15 mouse cellular contexts compared by ENCODE assay signal in the genomic region with DNA sequence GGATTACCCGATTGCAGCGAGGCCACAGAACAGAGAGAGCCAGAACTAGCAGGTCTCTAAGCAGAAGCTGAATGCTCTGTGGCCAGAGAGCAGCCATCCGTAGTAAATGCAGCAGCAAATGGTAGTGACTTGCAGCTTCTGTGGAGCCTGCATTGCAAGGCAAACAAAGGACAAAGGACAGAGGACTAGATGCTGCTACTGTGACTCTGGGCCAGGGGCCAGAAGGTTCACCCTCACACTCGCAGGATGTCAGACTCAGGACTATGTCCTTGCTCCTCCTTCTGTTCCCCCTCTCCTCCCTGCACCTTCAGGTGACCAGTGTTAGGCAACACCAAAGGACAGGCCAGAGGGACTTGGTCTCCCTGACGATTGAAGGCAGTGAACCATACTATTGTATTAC.
DNase-seq lines count a peak whose midpoint lies in the region; ATAC-seq and TF ChIP-seq lines count a peak whose summit lies in the region.
"Had no signal": no experiment of that assay in that cellular context is flagged by ENCODE, and none has a peak within 500 bp of the region (broad histone marks: within the 10 kb centered on the region; RNA-seq: fewer than 3 reads in every experiment).

No protein-coding gene starts in this region.

- peaks cover 25% of the 10 kb centered on the region for H3K4me1 ChIP-seq in hindbrain, embryonic 15.5 days (replicated peaks)
- peaks cover 12% of the 10 kb centered on the region; the same call in 1 of the 2 replicates for H3K4me1 ChIP-seq in kidney, postnatal 0 days (replicated peaks; ENCODE audit: insufficient read depth, low read length)
- H3K4me1 ChIP-seq in neural tube, embryonic 15.5 days, result peaks cover 30% of the 10 kb centered on the region
- no peaks in the 10 kb centered on the region for H3K4me1 ChIP-seq in intestine, embryonic 16.5 days (ENCODE audit: control insufficient read depth, insufficient read depth, low read length)
- H3K4me1 ChIP-seq: heart, embryonic 12.5 days; limb, embryonic 12.5 days had no signal

- ATAC-seq in hindbrain, embryonic 15.5 days (ENCODE audit: low FRiP score, low read depth), result no peak
- ATAC-seq in kidney, postnatal 0 days (replicated peaks; ENCODE audit: low FRiP score, low read depth), result peak; percentile 83
- no peak for ATAC-seq in neural tube, embryonic 15.5 days (ENCODE audit: low FRiP score)
- ATAC-seq in intestine, embryonic 16.5 days, result no peak

- H3K9me3 ChIP-seq in hindbrain, embryonic 15.5 days, result no peaks in the 10 kb centered on the region
- H3K9me3 ChIP-seq in kidney, postnatal 0 days (replicated peaks; ENCODE audit: low read length), result no peaks in the 10 kb centered on the region
- H3K9me3 ChIP-seq in neural tube, embryonic 15.5 days (replicated peaks), result no peaks in the 10 kb centered on the region
- no peaks in the 10 kb centered on the region for H3K9me3 ChIP-seq in intestine, embryonic 16.5 days (ENCODE audit: control insufficient read depth, low read length)
- H3K9me3 ChIP-seq: heart, embryonic 12.5 days; limb, embryonic 12.5 days; midbrain, embryonic 12.5 days had no signal

- no peak for TF ChIP-seq CTCF in layer of hippocampus, adult 2 months (conservative IDR thresholded peaks at IDR 0.05)
- TF ChIP-seq CTCF in kidney, postnatal 0 days (IDR thresholded peaks at IDR 0.05; ENCODE audit: low read depth), result no peak

- no peak overlapping the region for H3K4me3 ChIP-seq in layer of hippocampus, adult 2 months
- H3K4me3 ChIP-seq in hindbrain, embryonic 15.5 days, result no peak overlapping the region
- H3K4me3 ChIP-seq in kidney, postnatal 0 days (replicated peaks; ENCODE audit: low read depth, low read length), result no peak overlapping the region
- no peak overlapping the region for H3K4me3 ChIP-seq in neural tube, embryonic 15.5 days (replicated peaks)
- H3K4me3 ChIP-seq in intestine, embryonic 16.5 days (ENCODE audit: low read length), result no peak overlapping the region
- H3K4me3 ChIP-seq: heart, embryonic 12.5 days; limb, embryonic 12.5 days; midbrain, embryonic 12.5 days had no signal

- no peak overlapping the region for H3K4me2 ChIP-seq in hindbrain, embryonic 15.5 days
- no peak overlapping the region for H3K4me2 ChIP-seq in kidney, postnatal 0 days (ENCODE audit: low read length)
- no peak overlapping the region for H3K4me2 ChIP-seq in neural tube, embryonic 15.5 days
- no peak overlapping the region for H3K4me2 ChIP-seq in intestine, embryonic 16.5 days (ENCODE audit: low read depth, low read length)
- H3K4me2 ChIP-seq: heart, embryonic 12.5 days; limb, embryonic 12.5 days; midbrain, embryonic 12.5 days had no signal

- peak overlapping the region; percentile 67; the same call in 1 of the 2 replicates for H3K27ac ChIP-seq in layer of hippocampus, adult 2 months
- 0 out of 2 replicates have a peak overlapping the region, but pooled peaks have one; percentile 31 for H3K27ac ChIP-seq in hindbrain, embryonic 15.5 days (replicated peaks)
- H3K27ac ChIP-seq in kidney, postnatal 0 days, result 0 out of 2 replicates have a peak overlapping the region, but pooled peaks have one; percentile 8
- peak overlapping the region; percentile 63 for H3K27ac ChIP-seq in neural tube, embryonic 15.5 days (replicated peaks)
- no peak overlapping the region for H3K27ac ChIP-seq in intestine, embryonic 16.5 days (ENCODE audit: low read length)
- H3K27ac ChIP-seq: limb, embryonic 12.5 days; midbrain, embryonic 12.5 days had no signal

- 25% methylated on average over 5 of the region's 5 CpGs for WGBS in hindbrain, embryonic 15.5 days
- WGBS in kidney, postnatal 0 days, result 38% methylated on average over 5 of the region's 5 CpGs
- 24% methylated on average over 5 of the region's 5 CpGs for WGBS in neural tube, embryonic 15.5 days
- 51% methylated on average over 5 of the region's 5 CpGs for WGBS in intestine, embryonic 16.5 days

- no peaks in the 10 kb centered on the region for H3K36me3 ChIP-seq in hindbrain, embryonic 15.5 days
- no peaks in the 10 kb centered on the region for H3K36me3 ChIP-seq in kidney, postnatal 0 days (ENCODE audit: insufficient read depth, low read length)
- no peaks in the 10 kb centered on the region for H3K36me3 ChIP-seq in neural tube, embryonic 15.5 days
- H3K36me3 ChIP-seq in intestine, embryonic 16.5 days (ENCODE audit: control insufficient read depth, insufficient read depth, low read length), result no peaks in the 10 kb centered on the region
- H3K36me3 ChIP-seq: heart, embryonic 12.5 days; limb, embryonic 12.5 days; midbrain, embryonic 12.5 days had no signal

- H3K27me3 ChIP-seq in hindbrain, embryonic 15.5 days, result no peaks in the 10 kb centered on the region
- no peaks in the 10 kb centered on the region for H3K27me3 ChIP-seq in kidney, postnatal 0 days (ENCODE audit: insufficient read depth, low read length)
- no peaks in the 10 kb centered on the region for H3K27me3 ChIP-seq in neural tube, embryonic 15.5 days (replicated peaks)
- no peaks in the 10 kb centered on the region for H3K27me3 ChIP-seq in intestine, embryonic 16.5 days (replicated peaks; ENCODE audit: control insufficient read depth, insufficient read depth, low read length)
- H3K27me3 ChIP-seq: CH12.LX; midbrain, embryonic 12.5 days had no signal

- no peak overlapping the region for H3K9ac ChIP-seq in hindbrain, embryonic 15.5 days
- H3K9ac ChIP-seq in kidney, postnatal 0 days (ENCODE audit: low read depth, low read length), result no peak overlapping the region
- H3K9ac ChIP-seq in neural tube, embryonic 15.5 days (replicated peaks), result no peak overlapping the region
- no peak overlapping the region for H3K9ac ChIP-seq in intestine, embryonic 16.5 days (ENCODE audit: low read depth, low read length)
- H3K9ac ChIP-seq: heart, embryonic 12.5 days; limb, embryonic 12.5 days; midbrain, embryonic 12.5 days had no signal

- DNase-seq in layer of hippocampus, adult 2 months (ENCODE audit: low spot score in 2 of 2), result no peak
- DNase-seq in layer of hippocampus, adult 9-11 months, result no peak
- peak; percentile 21 for DNase-seq in kidney, postnatal 0 days (ENCODE audit: low spot score)
- no peak for DNase-seq in natural killer cell, adult 2 months (ENCODE audit: low spot score in 2 of 2)
- no peak for DNase-seq in urinary bladder, adult 18-20 months (ENCODE audit: low spot score in 2 of 2)
- DNase-seq: adrenal gland, postnatal 36 days; cerebellum, adult 8-10 months; lung, adult 2 months had no signal
